Mouse (Mus musculus) gonadal fat pad, adult 2 months (tissue): ENCODE data around the gene Scn8a. TPM values are rescaled to one million over a fixed set of nuclear protein-coding genes. Genes with fewer than 3 reads are reported as not detected.

Source experiments
- DNase-seq: peaks from one replicate; pipeline ENCODE4 v3.0.0-alpha.2; 2012; ENCODE audit warnings: low read depth
- polyA plus RNA-seq: library from polyadenylated mRNA; depleted of rRNA; stranded (reverse); fragments of >200 nt; gene quantifications from 2 replicates; pipeline ENCODE4 v1.2.3, GENCODE M21; 2012

Gene Scn8a
- polyA plus RNA-seq, 1 experiment: 1.6 TPM

DNA sequence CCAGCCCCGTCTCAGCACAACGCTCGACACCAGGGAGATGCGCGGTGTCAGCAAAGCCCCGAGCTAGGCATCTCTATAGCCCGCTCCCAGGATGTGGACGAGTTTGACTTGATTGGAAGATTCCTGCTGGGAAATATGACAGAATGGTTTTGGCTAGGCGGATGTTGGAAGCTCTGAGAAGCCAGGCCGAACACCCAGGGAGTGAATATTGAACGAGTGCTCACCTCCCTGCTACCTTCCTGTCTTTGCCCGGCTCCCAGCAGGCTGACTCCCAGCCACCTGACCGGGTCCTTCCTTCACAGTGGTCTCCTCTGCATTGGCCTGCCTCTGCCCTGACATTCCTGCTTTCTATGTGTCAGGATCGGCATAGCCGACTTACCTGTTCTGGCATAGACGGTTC lies 85.1 kb downstream of the Scn8a start:
- DNase-seq: no peak

DNA sequence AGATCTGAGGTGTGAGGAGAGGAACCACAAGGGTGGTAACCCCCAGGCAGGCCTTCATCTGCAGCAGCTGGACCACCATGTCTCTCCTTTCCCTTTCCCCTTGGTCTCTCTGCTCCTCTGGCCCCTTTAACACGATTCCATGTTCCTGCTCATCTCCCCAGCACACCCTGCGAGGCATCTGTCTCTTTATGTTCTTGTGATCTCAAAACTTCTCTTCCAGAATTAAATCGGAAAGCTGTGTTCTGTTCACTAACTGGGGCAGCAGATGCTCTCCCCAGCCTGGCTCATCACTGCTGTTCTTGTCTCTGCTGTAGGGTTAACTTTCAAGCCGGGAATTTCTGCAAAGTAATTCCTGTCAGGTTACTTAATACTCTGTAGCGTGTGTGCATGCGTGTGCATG lies 91.3 kb downstream of the Scn8a start:
- DNase-seq: no peak

DNA sequence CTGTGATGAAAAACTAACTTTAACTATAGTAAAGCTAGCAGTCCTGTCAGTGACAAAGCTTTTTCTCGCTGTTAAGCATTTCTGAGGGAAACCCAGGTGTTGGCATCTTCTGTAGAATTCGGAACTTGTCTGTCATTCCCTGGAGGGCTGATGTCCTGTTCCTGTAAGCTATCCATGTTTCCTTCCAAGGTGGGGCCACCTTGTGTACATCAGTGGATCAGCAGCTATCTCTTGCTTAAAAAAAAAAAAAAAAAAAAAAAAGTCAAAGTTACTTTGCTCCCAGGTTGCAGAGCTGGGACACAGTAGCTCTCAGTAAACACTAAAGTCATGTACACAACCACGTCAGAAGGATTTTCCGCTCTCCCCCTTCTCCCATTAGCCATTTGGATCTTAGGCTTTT lies 91.9 kb downstream of the Scn8a start:
- no peak for DNase-seq

DNA sequence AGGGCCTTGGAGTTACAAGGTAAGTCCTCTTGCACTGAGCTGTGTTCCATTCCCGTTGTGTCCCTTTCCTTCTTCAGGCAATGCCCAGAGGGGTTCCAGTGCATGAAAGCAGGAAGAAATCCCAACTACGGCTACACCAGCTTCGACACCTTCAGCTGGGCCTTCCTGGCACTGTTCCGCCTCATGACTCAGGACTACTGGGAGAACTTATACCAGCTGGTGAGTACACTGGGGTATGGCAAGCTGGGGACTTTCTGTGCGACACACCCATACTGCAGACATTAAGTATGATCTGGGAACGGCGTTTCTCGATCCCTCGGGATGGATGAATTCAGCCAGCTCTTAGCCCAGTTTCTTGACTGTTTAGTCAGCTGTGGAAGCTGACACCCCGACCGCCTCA lies 101.8 kb downstream of the Scn8a start:
- no peak for DNase-seq

DNA sequence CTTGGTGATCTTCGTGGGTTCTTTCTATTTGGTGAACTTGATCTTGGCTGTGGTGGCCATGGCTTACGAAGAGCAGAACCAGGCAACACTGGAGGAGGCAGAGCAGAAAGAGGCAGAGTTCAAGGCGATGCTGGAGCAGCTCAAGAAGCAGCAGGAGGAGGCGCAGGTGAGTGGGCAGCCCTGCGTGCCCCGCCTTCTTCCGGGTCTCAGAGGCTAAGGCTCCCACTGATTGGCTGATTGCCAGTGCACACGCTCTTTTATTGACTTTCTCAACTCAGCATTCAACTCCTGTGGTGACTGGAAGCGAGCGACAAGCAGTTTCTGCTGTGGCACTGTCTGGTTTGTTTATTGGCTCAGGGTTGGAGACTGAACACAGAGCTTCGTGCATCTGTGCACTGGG lies 103.1 kb downstream of the Scn8a start:
- DNase-seq: no peak

DNA sequence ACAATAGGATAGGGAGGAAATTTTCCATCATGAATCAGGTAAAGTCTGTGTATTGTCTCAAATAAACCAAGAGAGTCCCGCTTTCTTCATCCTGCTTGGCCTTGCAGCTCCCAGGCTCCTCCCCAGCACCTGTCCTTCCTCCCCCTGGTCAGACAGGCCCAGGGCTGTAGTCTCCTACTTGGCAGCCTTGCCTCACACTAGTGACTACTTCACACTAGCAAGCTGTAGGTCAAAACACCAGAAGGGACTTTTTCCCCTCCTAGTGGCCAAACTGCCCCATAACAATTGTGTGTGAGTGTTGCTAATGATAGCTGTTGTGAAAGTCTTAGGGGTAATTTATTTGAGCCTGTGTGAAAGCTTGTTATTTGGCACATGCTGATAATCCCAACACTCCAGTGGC lies 105.0 kb downstream of the Scn8a start:
- DNase-seq: no peak

DNA sequence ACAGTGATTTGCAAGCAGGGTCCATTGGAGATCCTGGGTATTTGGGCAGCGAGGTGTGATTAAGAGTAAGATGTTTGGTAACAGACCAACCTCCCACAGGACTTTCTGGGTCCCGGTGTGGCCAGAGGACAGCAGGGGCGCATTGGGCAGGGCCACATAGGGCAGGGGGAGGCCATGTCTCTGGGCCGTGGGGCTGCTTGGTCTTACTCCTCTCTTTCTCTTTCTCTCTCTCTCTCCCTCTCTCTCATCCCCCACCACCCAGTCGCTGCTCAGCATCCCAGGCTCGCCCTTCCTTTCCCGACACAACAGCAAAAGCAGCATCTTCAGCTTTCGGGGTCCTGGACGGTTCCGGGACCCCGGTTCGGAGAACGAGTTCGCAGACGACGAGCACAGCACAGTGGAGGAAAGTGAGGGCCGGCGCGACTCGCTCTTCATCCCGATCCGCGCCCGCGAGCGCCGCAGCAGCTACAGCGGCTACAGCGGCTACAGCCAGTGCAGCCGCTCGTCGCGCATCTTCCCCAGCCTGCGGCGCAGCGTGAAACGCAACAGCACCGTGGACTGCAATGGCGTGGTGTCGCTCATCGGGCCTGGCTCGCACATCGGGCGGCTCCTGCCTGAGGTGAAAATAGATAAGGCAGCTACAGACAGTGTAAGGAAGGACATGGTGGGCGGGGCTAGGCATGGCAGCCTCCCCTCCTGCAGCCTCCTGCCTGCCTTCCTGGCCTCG lies 113.9 kb downstream of the Scn8a start:
- no peak for DNase-seq

DNA sequence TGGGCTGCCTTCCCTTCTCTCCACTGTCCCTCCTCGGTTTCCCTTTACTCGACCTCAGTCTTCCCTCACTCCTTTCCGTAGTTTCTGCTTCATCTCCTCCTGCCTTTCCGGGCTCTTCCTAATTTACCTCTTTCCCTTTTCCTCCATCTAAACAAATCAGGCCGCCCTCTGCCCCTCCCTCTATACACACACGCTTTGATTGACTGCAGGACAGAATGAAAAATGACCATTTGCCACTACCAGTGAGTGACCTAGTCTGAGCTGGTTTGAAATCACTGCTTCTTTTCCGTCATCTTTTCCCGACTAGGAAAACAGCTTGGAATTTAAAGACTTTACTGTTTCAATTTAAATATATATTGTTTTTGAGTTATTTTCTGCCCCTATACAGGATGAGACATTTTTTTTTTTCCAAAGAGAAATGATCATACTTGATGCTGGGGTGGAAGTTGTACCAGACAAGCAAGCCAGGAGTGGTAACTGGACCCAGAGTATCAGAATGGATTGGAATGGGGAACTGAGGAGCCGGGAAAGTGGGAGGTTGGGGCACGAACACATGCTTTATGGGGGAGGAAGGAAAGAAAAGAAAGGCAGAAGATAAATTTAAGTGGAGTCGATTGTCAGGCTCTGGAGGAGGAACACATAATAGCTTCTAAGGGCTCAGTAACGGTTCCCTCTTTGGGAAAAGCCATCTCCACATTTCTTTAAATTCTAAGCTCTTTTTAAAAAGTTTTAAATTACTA lies 114.7 kb downstream of the Scn8a start:
- DNase-seq: no peak

DNA sequence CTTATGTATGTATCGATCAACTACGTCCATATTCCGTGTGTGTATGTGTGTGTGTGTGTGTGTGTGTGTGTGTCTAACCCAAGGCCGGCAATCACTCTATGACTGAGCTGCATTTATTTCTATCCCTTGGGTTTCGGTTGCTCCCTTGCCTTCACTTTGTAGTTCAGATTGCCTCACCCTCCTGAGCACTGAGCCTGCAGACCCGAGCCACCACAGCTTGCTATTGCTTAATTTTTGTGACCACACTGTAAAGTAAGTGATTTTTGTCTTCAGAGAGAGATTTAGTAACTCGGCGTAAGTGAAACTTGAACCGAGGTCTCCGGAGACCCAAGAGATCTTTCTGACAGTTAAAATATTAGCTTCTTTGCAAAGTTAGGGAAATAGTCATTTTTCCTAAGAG lies 116.8 kb downstream of the Scn8a start:
- no peak for DNase-seq

DNA sequence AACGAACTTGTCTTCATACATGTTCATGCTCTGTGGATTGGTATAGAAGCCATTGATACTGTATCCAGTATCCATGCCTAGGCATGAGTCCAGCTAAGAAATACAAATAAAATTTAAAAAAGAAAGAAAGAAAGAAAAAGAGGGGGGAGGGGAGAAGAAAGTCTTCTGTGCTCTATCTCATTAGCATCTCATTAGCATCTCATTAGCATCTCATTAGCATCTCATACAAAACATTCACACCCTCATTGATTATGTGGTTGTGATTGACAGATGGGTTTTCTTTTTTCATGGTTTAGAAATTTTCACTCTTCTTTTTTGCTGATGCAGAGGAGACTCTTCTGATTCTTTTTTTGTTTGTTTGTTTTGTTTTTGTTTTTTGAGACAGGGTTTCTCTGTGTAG lies 117.4 kb downstream of the Scn8a start:
- no peak for DNase-seq

DNA sequence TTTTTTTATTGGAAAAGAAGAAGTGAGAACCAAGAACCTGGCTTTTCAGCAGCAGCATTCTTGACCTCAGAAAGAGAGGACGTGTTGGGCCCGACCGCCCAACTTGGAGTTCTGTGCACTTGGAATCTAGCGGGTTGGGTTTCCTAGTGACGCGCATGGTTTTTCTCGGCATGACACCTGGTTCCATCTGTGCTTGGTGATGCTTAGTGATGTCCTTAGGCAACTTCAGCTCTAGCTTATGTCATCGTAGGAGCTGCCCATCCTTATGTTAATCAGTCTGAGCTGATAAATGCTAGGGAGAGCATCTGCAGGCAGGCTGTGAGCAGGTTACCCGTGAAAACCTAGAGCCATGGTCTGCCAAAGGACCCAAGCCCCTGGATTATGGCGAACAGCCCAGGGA lies 120.6 kb downstream of the Scn8a start:
- DNase-seq: no peak

DNA sequence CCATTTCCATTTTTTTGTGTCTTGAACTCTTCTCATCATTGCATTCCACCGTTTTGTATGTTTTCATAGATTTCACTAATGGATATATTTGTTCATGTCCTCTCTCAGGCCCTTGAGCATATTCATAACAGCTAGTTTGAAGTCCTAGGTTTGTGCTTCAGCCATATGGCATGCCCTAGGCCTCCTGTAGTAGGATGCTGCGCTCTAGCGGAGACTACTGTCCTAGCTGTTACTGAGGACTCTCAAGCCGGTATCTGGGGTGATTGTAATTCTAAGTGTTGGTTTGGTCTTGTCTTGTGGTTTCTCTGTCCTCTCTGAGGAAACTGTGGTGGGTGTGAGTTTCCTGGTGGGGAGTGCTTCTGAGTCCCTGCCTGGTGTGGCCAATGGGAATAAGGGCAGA lies 127.4 kb downstream of the Scn8a start:
- DNase-seq: no peak

DNA sequence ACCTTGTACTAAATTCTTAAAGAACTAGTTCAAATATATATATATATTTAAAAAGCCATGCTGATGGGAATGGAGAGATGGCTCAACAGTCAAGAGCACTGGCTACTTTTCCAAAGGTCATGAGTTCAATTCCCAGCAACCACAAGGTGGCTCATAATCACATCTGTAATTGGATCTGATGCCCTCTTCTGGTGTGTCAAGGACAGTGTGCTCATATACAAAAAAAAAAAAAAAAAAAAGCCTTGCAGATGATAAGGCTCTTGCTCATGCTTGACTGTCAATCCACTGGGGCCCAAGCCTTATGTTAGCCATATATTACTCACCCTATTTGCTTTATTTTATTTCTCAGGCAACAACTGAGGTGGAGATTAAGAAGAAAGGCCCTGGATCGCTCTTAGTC lies 132.0 kb downstream of the Scn8a start:
- DNase-seq: no peak

DNA sequence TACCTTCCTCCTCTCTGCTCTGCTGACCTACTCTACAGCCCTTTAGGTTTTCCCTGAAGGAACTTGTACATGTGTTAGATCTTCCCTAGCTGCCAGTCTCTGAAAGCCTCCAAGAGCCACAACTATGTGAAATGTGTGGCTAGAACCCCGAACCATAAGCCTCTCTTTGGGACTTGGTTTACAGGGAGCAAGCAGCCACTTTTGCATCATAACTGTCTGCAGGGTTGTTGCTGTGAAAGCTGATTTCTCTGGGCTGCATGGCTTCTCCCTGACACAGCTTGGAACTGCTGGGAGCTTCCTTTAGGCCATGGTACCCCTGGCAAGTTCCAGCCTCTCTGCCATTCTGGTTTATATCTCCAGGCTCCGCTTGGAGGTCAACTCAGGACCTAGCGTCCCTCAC lies 132.8 kb downstream of the Scn8a start:
- DNase-seq: no peak

DNA sequence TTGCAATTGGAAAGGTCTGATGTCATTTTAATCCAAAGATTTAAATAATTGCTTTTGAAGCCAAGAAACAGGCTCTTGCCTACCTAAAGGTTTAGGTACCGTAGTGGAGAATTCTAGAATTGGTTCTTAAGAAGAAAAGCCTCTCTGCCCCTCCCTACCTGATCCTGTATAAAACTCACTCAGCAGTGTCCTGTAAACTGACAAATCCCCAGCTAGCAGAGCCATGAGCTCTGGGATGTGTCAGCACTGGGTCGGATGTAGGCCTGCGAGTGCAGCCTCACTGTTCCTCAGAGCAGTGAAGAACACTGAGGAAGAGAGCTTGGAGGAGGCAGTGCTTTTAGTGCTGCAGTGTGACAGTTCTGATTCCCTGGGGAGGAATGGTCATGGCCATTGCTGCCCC lies 134.9 kb downstream of the Scn8a start:
- DNase-seq: no peak

DNA sequence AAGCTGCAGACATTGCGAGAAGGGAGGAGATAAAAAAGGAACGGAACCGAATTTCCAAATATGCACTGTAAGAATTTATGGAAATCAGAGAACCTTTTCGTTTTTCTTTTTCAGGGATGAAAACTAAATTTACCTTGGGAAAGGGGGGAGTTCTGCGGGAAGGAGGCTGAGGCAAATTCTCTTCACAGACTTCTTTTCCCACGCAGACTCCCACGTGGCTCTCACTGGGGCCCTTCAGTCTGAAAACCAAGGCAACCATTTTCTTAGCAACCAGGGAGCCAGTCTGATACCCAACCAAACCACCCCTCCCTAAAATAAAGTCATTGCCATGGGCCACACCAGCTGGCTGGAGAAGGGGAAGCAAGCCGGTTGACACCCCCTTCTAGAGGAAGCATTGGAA lies 136.1 kb downstream of the Scn8a start:
- DNase-seq: no peak

DNA sequence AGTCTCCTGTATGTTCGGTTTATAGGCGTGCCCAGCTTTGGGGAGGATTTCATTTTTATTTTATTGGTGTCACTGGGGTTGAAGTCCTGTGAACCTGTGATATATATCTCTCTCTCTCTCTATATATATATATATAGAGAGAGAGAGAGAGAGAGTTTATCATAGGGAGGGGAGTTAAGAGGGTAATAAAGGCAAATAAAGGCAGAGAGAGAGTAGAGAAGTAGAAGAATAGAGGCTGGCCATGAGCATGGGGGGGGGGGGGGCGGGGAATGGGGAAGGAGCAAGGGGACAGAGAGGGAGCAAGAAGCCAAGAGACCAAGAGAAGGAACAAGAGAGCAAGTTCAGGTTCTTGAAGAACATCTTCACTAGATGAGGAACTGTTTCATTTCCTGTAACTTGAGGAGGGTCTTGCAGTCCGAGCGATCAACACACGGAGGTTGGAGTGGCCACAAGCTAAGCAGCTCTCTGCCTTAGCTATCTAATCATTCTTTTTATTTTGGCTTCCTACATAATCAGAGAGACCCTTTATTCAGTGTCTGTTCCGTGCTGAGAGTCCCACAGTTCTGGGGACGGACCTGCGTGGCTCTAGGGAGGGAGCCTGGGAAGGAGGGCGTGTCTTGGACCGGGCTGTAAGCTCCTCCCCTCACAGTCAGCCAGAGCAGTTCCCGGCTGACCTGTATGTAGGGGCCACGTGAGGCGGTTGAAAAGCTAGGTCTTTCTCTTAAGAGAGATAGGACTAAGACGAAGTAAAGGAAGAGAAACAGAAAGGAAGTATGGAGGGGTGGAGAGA lies 136.8 kb downstream of the Scn8a start:
- DNase-seq: no peak

DNA sequence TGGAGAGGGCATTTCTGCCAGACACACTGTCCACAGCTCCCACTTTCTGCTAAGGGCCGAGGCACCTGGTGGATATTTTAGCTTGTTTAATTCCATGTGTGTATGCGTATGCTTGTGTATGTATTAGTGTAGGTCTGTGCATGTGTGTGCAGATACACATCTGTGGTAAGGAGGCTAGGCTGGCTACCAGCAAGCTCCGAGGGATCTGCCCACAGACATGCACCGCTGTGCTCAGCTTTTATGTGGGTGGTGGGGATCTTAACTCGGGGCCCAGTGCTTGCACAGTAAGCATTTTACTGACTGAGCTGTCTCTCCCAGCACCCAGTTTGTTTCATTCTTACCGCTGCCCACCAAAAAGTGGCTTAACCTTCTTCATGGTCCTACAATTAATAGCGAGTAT lies 137.6 kb downstream of the Scn8a start:
- no peak for DNase-seq

DNA sequence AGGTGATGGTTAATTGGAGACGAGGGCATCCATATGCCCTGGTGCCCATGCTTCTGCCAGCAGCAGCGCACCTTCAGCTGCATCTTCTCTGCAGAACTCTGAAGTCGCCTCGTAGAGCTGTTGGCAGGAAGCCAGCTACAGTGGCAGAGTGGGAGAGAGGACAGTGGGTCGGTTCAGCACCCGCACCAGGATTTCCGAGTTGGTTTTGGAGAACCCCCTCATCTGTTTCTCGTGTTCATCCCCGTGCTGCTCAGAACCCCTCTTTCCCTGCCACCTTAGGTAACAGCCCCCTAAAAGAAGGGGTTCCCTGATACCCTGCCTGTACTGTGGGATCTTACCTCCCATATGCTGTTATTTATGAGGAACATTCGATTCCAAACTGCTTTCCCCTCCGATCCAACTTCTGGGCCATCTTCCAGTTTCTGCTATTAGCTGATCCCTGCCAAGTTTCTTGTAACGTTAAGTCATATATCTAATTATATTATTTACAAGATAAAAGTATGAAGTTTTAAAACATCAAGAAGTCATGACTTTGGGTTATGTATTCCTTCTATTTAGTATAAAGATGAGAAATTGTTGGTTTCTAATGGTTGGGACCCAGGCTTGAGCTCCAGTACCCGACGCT lies 138.8 kb downstream of the Scn8a start:
- no peak for DNase-seq

DNA sequence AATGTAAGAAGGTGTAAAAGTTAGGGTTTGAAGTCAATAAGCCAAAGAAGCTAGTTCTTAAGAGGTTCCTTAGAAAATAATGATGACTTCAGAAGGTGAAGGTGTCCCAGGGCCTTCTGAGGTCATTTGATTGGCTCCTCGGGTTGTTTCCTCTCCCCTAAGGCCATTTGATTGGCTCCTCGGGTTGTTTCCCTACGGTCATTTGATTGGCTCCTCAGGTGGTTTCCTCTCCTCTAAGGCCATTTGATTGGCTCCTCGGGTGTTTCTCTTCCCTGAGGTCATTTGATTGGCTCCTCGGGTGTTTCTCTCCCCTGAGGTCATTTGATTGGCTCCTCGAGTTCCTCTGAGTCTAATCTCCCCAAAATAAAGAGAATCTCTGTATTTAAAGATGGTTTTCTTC lies 141.7 kb downstream of the Scn8a start:
- no peak for DNase-seq

DNA sequence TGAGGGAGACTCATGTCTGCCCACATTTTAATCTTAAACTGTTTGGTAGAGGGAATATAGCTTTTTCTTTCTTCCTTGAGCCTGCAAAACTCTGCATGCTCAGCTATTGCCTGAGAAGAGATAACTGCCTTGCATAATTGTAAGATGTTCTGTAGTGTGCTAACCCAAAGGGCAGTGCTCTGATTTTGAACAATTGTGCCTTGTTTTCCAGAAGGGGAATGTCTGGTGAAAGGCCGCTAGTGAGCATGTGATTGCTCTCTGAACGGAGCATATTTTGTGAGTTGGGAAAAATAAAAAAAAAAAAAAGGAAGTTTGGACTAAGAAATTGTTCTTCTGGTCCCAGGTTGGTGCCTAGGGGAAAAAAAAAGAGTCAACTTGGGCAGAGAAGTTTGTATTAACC lies 159.3 kb downstream of the Scn8a start:
- no peak for DNase-seq

DNA sequence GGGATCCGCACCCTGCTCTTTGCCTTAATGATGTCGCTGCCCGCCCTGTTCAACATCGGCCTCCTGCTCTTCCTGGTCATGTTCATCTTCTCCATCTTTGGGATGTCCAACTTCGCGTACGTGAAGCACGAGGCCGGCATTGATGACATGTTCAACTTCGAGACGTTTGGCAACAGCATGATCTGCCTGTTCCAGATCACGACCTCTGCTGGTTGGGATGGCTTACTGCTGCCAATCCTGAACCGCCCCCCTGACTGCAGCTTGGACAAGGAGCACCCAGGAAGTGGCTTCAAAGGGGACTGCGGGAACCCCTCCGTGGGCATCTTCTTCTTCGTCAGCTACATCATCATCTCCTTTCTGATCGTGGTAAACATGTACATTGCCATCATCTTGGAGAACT lies 170.0 kb downstream of the Scn8a start:
- no peak for DNase-seq
